Mouse (Mus musculus): ENCODE data around the gene Cd86.

The Cd86 gene

DNA sequence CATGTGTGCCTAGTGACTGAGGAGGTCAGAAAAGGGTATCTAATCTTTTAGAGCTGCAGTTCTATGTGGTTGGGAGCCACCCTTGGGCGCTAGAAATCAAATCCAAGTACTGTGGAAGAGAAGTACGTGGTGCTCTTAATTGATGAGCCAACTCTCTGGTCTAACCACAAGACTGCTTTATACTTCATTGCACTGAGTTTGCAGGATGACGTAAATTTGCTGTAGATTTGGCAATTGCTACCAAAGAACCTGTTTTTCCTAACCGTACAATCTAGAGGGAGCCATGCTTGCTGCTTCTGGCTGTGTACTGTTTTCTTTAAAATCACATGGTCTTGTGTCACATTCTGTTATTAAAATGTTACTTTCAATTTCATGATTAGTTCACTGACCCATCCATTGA, 10.0 kb downstream of the Cd86 start:
- DNase-seq (ENCODE audit: low read depth): no peak

- no peak for DNase-seq (ENCODE audit: low read depth)
These were observed 10.7 kb downstream of the Cd86 start for GRCm38 (mm10) chr16:36655199-36655598.

GRCm38 (mm10) chr16:36651174-36651766, 14.6 kb downstream of the Cd86 start:
- DNase-seq (ENCODE audit: low read depth): no peak

DNA sequence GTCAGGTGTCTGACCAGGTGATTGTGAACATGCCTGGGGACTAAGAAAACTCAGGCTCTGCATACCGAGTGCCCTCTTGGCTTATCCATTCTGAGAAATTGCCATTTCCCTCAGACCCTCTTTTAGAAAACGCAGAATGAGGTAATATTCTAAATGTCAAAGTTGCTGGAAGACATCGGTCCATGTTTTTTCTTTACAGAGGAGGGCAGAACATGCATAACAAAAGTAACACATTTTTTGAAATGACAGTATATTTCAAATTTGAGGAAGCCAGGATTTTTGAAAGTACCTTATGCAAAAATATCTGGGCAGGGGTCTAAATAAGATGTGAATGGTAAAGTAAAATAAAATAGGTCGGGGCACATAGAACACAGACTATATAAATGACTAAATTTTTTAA, 15.4 kb downstream of the Cd86 start:
- no peak for DNase-seq (ENCODE audit: low read depth)

DNA sequence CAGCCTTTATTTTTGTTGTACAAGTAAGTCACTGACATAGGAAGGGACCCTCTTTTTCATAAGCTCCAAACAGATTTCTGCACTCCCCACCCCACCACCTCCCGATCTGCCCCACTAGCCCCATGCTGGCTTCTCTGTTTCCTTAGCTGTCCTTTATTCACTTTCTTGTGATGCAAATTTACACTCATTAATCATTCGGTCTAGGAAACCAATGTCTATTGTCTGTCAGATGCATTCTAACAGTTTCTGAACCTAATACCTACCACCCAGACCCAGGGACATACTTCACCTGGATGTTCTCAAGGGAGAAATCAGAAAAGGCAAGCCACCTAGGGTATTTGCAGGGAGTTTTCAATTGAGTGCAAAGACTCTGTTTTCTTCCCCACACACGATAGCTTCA, 16.6 kb downstream of the Cd86 start:
- no peak for DNase-seq (ENCODE audit: low read depth)

GRCm38 (mm10) chr16:36645124-36645523, 20.8 kb downstream of the Cd86 start:
- no peak for DNase-seq (ENCODE audit: low read depth)

GRCm38 (mm10) chr16:36642696-36643046, 23.2 kb downstream of the Cd86 start:
- no peak for DNase-seq (ENCODE audit: low read depth)

DNA sequence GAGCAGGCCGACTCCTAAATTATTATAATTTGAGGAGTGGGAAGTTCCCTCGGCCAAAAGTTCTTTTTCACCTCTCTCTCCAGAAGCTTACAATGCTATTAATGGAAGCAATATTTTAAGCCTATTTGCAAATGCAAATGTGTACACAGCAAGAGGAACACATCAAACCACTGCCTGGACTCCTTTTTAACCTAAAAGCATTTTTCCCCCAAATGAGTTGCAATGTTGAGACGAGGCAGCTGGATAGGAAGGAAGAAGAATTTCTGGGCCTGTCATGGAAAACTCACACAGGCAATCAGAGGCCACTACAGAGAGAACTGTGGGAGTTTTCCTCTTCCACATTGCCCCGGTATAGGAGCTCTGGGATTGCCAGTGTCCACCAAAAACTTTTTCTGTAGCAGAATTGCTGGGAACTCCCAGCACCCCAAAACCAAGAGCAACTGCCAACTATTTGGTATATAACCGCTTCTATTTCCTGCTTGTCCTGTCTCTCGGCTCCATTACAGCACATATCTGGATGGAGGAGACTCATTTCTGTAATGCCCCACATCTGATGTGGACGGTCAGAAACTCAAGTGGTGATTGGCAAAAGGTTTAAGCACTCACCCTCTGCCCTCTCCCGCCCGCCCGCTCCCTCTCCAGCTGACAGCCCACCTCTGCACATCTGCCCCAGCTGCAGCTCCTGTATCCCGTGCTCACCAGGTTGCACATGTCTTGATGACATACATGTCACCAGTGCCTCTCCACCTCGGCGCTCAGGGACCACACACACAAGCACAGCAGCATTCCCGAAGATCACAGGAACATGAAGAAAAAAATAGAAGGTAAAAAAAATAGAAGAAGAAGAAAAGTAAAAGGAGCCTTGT, 23.8 kb downstream of the Cd86 start:
- no peak for DNase-seq (ENCODE audit: low read depth)

- no peak for DNase-seq (ENCODE audit: low read depth)
These were observed 24.9 kb downstream of the Cd86 start for GRCm38 (mm10) chr16:36640993-36641392.

DNA sequence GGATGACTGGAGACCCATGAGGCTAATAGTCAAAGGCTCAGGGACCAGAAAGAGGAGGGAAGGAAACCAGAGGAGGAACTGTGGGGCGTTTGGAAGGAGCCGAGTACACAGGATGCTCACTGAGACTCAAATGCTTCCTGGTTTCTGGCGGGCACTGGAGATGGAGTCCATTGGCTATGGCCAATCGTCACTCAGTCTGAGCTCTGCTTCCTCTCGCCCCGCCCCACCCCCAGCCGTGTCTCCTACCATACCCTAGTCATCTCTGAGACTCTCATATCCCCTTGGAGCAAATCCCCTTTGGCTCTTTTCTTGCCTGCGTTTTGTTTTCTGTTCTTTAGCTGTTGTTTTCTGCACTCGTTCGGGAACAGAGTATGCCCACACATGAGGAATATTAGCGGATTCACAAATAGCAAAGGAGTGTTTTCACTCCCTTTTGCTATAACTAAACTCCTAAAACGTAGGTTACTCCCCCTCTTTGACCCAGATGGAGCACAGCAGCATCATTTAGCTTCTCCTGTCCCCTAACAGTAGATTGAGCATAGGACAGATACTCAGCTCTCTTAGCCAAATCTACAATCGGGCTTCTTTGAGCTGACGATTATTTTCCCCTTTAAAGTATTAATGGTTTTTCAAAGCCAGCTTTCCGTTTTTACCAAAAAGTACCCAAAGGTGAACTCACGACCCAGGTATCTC, 25.9 kb downstream of the Cd86 start:
- no peak for DNase-seq (ENCODE audit: low read depth)

DNA sequence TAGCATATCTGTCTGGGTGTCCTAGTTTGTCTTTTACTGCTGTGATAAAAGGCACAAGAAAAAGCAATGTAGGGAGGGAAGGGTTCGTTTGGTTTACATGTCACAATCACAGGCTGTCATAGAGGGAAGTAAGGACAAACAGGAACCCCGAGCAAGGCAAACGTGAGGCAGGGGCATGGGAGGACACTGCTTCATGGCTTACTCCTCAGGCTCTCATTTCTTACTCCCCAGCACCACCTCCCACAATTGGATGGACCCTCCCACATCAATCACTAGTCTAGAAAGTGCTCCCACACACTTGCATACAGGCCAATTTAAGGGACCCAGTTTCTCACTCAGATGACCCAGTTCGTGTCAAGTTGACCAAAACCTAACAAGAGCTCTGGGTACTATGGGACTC, 29.1 kb downstream of the Cd86 start:
- no peak for DNase-seq (ENCODE audit: low read depth)

- DNase-seq (ENCODE audit: low read depth): no peak
These were observed 30.7 kb downstream of the Cd86 start for GRCm38 (mm10) chr16:36634971-36635710.

DNA sequence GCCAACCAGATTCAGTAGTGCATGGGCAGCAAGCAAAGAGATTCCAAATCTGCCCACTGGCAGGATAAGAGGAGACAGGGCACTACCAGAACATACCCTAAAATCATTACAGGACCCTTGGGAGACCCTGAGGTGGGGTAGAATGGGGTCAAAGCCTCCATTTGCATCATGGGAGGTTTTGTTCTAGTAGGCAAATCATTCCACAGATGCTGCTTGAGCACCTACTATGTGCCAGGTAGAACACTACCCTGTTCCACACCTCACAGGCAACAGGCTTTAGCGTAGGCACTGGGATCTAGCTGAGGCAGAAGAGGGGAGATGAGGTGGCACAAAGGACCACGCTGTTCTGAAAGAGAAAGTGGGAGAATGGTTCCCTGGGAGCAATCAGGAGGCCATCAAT, 31.5 kb downstream of the Cd86 start:
- no peak for DNase-seq (ENCODE audit: low read depth)

DNA sequence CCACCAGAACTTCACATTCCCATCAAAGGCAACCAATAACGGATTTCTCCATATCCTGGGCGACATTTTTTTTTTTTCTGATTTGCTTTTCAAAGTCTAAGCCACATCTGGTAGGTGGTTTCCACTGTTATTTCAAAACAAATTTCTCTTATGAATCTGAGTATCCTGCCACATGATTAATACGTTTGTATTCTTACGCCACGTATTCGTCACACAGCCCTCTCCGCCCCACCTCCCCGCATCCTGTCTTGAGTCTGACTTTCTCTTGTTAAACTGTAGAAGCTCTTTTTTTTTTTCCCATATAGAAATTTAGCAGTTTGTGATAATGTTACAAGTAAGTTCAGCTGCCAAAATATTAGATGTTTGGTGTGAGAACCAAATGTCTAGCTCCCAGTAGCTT, 33.7 kb downstream of the Cd86 start:
- no peak for DNase-seq (ENCODE audit: low read depth)

- DNase-seq (ENCODE audit: low read depth): no peak
These were observed 34.3 kb downstream of the Cd86 start for GRCm38 (mm10) chr16:36631607-36632006.

DNA sequence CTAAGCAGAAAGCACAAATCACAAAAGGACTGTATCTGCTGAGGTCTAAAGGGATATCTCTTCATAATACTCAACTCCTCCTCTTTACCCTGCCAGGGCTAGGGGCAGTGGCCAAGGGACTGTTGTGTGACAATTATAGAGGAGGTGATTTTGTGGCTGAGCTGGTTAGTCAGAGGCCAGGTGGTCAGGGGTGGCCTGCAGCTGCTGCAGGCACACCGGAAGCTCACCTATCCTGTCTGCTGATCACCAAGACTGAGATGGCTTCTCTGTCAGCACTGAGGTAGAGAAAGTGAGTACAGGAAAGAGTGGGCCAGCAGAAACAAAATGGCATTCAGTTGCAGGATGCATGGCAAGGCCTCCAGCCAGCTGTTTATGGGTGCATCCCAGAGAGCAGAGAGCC, 38.1 kb downstream of the Cd86 start:
- DNase-seq (ENCODE audit: low read depth): no peak

DNA sequence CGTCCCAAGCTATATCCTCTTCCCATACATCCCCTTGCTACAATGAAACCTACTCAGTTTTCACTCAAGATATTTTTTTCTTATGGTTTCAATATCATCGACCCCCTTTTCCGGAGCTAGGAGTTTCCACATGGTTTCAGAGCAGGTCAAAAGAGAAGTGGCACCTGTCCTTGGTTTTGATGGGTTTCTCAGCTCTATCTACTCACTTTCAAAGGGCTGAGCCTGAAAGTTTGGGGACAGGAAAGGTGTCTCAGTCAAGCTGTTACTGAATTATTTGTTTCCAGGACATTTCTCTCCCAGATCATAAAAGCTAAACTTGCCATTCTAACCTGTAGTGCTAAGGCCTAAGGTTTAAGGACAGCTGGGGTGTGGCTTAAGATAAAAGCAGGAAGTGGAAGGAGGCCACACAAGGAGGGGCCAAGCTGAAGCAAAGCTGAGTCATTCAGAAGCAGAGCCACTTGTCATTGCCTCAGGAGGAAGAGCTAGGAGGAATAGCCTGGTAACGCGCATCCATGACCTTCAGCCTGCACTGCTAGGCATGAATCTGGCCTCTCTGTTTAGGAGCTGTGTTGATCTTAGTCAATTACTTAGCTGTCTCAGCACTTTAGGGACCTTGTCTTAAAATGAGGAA, 39.2 kb downstream of the Cd86 start:
- no peak for DNase-seq (ENCODE audit: low read depth)

GRCm38 (mm10) chr16:36625909-36626308, 40.0 kb downstream of the Cd86 start:
- DNase-seq (ENCODE audit: low read depth): no peak

GRCm38 (mm10) chr16:36622320-36622719, 43.6 kb downstream of the Cd86 start:
- no peak for DNase-seq (ENCODE audit: low read depth)

DNA sequence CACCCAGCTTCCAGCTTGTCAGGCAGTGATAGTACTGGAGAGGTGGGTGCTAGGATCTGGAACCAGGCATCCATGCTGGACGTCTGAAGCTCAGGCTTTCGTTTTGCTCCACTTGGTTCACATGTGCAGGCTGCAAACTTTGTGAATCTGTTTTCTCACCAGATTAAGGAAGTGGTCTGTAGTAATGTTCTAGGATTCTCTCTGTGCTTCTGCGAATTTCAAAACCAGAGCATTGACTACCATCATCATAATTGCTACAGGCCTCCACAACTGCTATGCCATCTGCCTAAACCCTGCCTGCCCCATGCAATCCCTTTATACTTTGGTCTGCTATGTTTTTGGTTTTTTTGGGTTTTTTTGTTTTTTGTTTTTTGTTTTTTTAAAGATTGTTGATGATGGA, 44.8 kb downstream of the Cd86 start:
- no peak for DNase-seq (ENCODE audit: low read depth)

DNA sequence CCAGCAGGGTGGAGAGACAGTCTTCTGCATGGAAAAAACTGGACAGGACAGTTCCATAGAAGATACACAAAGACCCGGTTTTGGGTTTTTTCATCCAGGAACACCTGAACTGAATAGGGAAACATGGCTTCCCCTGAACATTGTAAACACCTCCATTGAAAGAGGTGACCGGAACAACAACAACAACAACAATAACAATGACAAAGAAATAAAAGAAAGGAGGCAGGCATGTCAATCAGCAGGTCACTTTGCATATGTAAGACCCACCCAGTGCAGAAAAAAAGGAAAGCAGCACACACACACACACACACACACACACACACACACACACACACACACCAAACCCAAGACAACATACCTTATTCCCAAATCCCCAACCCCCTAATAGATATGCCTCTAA, 52.2 kb downstream of the Cd86 start:
- no peak for DNase-seq (ENCODE audit: low read depth)

DNA sequence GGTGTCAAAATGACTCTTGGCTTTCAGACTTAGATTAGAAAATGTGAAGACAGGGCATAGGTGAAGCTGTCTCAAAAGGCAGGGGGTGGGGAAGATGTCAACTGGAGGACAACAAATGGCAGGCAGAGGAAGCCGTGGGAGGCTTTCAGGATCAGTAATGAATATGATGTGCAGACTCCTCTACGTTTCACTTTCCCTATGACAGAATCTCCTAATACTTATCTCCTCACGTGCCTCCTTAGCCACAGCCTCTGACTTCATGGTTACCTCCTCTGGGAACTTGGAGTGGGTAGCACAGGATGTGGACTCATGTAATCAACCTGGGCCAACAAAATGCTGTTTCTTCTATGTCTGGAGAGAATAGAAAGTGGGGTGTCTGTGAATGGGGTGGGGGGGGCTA, 63.2 kb downstream of the Cd86 start:
- DNase-seq (ENCODE audit: low read depth): no peak
